Mouse (Mus musculus) embryonic facial prominence, embryonic 11.5 days (tissue): ENCODE results near the gene Vamp1. TPM values are rescaled to one million over a fixed set of nuclear protein-coding genes. Genes with fewer than 3 reads are reported as not detected.

ENCODE experiments used
- ATAC-seq: fragments of 200-750 bp; cut with Nextera tagmentation; replicated peaks from 2 replicates; pipeline ENCODE4 v1.8.0; 2017; ENCODE audit warnings: low read depth; ENCODE audit not compliant: insufficient number of reproducible peaks, low FRiP score, low TSS enrichment
- DNase-seq: peaks from one replicate; pipeline ENCODE4 v3.0.0-alpha.2; 2015; ENCODE audit warnings: low spot score
- H3K27ac ChIP-seq: fragments of 300-500 bp; sonication (generic); replicated peaks from 2 replicates; pipeline ENCODE4 v1.5.1; 2014; ENCODE audit warnings: mild to moderate bottlenecking, low read depth, low read length, control low read depth
- H3K27me3 ChIP-seq: fragments of 300-500 bp; sonication (generic); 2 replicates; pipeline ENCODE4 v1.6.1; 2014; ENCODE audit warnings: mild to moderate bottlenecking, low read length, moderate library complexity, mixed read lengths; ENCODE audit not compliant: control insufficient read depth, insufficient read depth
- H3K36me3 ChIP-seq: fragments of 300-500 bp; sonication (generic); replicated peaks from 2 replicates; pipeline ENCODE4 v1.6.1; 2014; ENCODE audit warnings: low read depth, mild to moderate bottlenecking, low read length, moderate library complexity, mixed read lengths; ENCODE audit not compliant: control insufficient read depth, insufficient read depth
- H3K4me1 ChIP-seq: fragments of 300-500 bp; sonication (generic); 2 replicates; pipeline ENCODE4 v1.6.1; 2014; ENCODE audit warnings: low read length, mixed read lengths; ENCODE audit not compliant: control insufficient read depth, insufficient read depth
- H3K4me2 ChIP-seq: fragments of 300-500 bp; sonication (generic); 2 replicates; pipeline ENCODE4 v1.6.1; 2014; ENCODE audit warnings: low read depth, mild to moderate bottlenecking, control low read depth, low read length, moderate library complexity
- H3K4me3 ChIP-seq: fragments of 300-500 bp; sonication (generic); 2 replicates; pipeline ENCODE4 v1.5.1; 2014; ENCODE audit warnings: low read depth, low read length, control low read depth
- H3K9ac ChIP-seq: fragments of 300-500 bp; sonication (generic); replicated peaks from 2 replicates; pipeline ENCODE4 v1.6.1; 2014; ENCODE audit warnings: mild to moderate bottlenecking, control low read depth, low read length
- H3K9me3 ChIP-seq: fragments of 300-500 bp; sonication (generic); replicated peaks from 2 replicates; pipeline ENCODE4 v1.6.1; 2016; ENCODE audit warnings: mild to moderate bottlenecking, low read length, inconsistent platforms, mixed read lengths; ENCODE audit not compliant: control insufficient read depth
- WGBS: fragments of 180-500 bp; shearing (Covaris S2); extraction: QIAGEN DNeasy Blood & Tissue Kit; methylation state at CpG from one replicate; pipeline ENCODE4 v1.1.7; 2014; 5-methylcytosine and 5-hydroxymethylcytosine counted together
- polyA plus RNA-seq: library from polyadenylated mRNA; unstranded; fragments of >200 nt; fragmentation: Nextera tagmentation; extraction: Ambion mirVana; gene quantifications from 2 replicates; pipeline ENCODE4 v1.2.1, GENCODE M21; 2014

Vamp1 gene
- polyA plus RNA-seq, 1 experiment from 2014 or later = 1.4 TPM

GRCm38 (mm10) chr6:125284250-125284649 lies 68.9 kb downstream of the Vamp1 start:
- Histone ChIP-seq H3K4me3 (no peak overlapping the region), H3K4me1 (no peaks in the 10 kb centered on the region), H3K36me3 (no peaks in the 10 kb centered on the region), H3K9me3 (no peaks in the 10 kb centered on the region; the same call in 1 of the 2 replicates), H3K4me2 (no peak overlapping the region), H3K27me3 (no peaks in the 10 kb centered on the region), H3K9ac (no peak overlapping the region), H3K27ac (no peak overlapping the region)
- WGBS = 60% methylated on average over 8 of the region's 8 CpGs
- DNase-seq (no peak), ATAC-seq (no peak)

GRCm38 (mm10) chr6:125284751-125285150 lies 69.4 kb downstream of the Vamp1 start:
- H3K27ac ChIP-seq = no peak overlapping the region
- H3K27me3 ChIP-seq = no peaks in the 10 kb centered on the region
- no peak overlapping the region for H3K4me3 ChIP-seq
- no peaks in the 10 kb centered on the region for H3K4me1 ChIP-seq
- no peak for ATAC-seq
- no peak overlapping the region for H3K9ac ChIP-seq
- H3K36me3 ChIP-seq = no peaks in the 10 kb centered on the region
- WGBS = 90% methylated on average over 7 of the region's 7 CpGs
- no peak overlapping the region for H3K4me2 ChIP-seq
- H3K9me3 ChIP-seq = no peaks in the 10 kb centered on the region; the same call in 1 of the 2 replicates
- no peak for DNase-seq

- Histone ChIP-seq H3K36me3 (no peaks in the 10 kb centered on the region), H3K4me1 (no peaks in the 10 kb centered on the region), H3K4me2 (no peak within 1 kb of the TSS), H3K27me3 (no peaks in the 10 kb centered on the region), H3K9me3 (no peaks in the 10 kb centered on the region; the same call in 1 of the 2 replicates), H3K4me3 (no peak within 1 kb of the TSS), H3K27ac (no peak within 1 kb of the TSS), H3K9ac (no peak within 1 kb of the TSS)
- 95% methylated on average over 22 of the region's 22 CpGs for WGBS
- DNase-seq = no peak
- ATAC-seq = no peak
Observed at GRCm38 (mm10) chr6:125285890-125286289, 70.5 kb downstream of the Vamp1 start, which contains the start of gene Tuba3a. Tuba3a (minus strand) TSS chr6:125286042.

GRCm38 (mm10) chr6:125286944-125287343 lies 71.6 kb downstream of the Vamp1 start:
- H3K27ac ChIP-seq = no peak overlapping the region
- DNase-seq = no peak
- WGBS = 89% methylated on average over 4 of the region's 4 CpGs

GRCm38 (mm10) chr6:125288730-125289129 lies 73.4 kb downstream of the Vamp1 start:
- Histone ChIP-seq H3K9me3 (no peaks in the 10 kb centered on the region; the same call in 1 of the 2 replicates), H3K9ac (no peak overlapping the region), H3K4me3 (no peak overlapping the region), H3K27ac (no peak overlapping the region), H3K4me2 (no peak overlapping the region), H3K36me3 (no peaks in the 10 kb centered on the region), H3K4me1 (no peaks in the 10 kb centered on the region), H3K27me3 (no peaks in the 10 kb centered on the region)
- ATAC-seq (no peak), DNase-seq (no peak)
- 81% methylated on average over 5 of the region's 5 CpGs for WGBS

More at GRCm38 (mm10) chr6:125286944-125287343, 71.6 kb downstream of the Vamp1 start:
- Histone ChIP-seq H3K4me2 (no peak overlapping the region), H3K4me3 (no peak overlapping the region), H3K4me1 (no peaks in the 10 kb centered on the region), H3K9me3 (no peaks in the 10 kb centered on the region; the same call in 1 of the 2 replicates), H3K27me3 (no peaks in the 10 kb centered on the region), H3K9ac (no peak overlapping the region), H3K36me3 (no peaks in the 10 kb centered on the region)
- ATAC-seq = no peak

- Histone ChIP-seq H3K4me3 (no peak overlapping the region), H3K36me3 (no peaks in the 10 kb centered on the region), H3K27ac (no peak overlapping the region), H3K4me1 (no peaks in the 10 kb centered on the region), H3K4me2 (no peak overlapping the region), H3K9ac (no peak overlapping the region), H3K9me3 (no peaks in the 10 kb centered on the region), H3K27me3 (no peaks in the 10 kb centered on the region)
- ATAC-seq (no peak), DNase-seq (no peak)
- 79% methylated on average over 4 of the region's 4 CpGs for WGBS
Observed at GRCm38 (mm10) chr6:125291329-125291728, 76.0 kb downstream of the Vamp1 start.

GRCm38 (mm10) chr6:125292256-125292655 lies 76.9 kb downstream of the Vamp1 start:
- Histone ChIP-seq H3K9ac (no peak overlapping the region), H3K4me1 (no peaks in the 10 kb centered on the region), H3K27ac (no peak overlapping the region), H3K36me3 (no peaks in the 10 kb centered on the region), H3K27me3 (no peaks in the 10 kb centered on the region), H3K4me2 (no peak overlapping the region; the same call in 1 of the 2 replicates), H3K4me3 (no peak overlapping the region), H3K9me3 (no peaks in the 10 kb centered on the region)
- WGBS = 92% methylated on average over 7 of the region's 7 CpGs
- DNase-seq (no peak), ATAC-seq (no peak)

- Histone ChIP-seq H3K27me3 (no peaks in the 10 kb centered on the region), H3K4me2 (no peak overlapping the region), H3K9ac (no peak overlapping the region), H3K4me3 (no peak overlapping the region), H3K36me3 (no peaks in the 10 kb centered on the region), H3K27ac (no peak overlapping the region), H3K9me3 (no peaks in the 10 kb centered on the region), H3K4me1 (no peaks in the 10 kb centered on the region)
- ATAC-seq (no peak), DNase-seq (no peak)
- WGBS = 79% methylated on average over 4 of the region's 4 CpGs
Observed at GRCm38 (mm10) chr6:125294049-125294448, 78.7 kb downstream of the Vamp1 start.
